Mouse (Mus musculus) mature B cell (primary cell): ENCODE data around the gene Spata20.

Source experiments
- in situ Hi-C: fragments of 300-500 bp; cut with MboI; formaldehyde crosslinking; loops from 2 replicates; pipeline ENCODE4 v1.14.3; 2019

The Spata20 gene

GRCm38 (mm10) chr11:94451091-94451773 is 34.7 kb downstream of the Spata20 start:
- in situ Hi-C loops: no loop called here

- in situ Hi-C loops: no loop called here
These were observed 36.1 kb downstream of the Spata20 start for GRCm38 (mm10) chr11:94449886-94450285.

GRCm38 (mm10) chr11:94449239-94449638 is 36.7 kb downstream of the Spata20 start:
- in situ Hi-C loops: no loop called here

- in situ Hi-C loops: no loop called here
These were observed 39.0 kb downstream of the Spata20 start for GRCm38 (mm10) chr11:94447017-94447416.

DNA sequence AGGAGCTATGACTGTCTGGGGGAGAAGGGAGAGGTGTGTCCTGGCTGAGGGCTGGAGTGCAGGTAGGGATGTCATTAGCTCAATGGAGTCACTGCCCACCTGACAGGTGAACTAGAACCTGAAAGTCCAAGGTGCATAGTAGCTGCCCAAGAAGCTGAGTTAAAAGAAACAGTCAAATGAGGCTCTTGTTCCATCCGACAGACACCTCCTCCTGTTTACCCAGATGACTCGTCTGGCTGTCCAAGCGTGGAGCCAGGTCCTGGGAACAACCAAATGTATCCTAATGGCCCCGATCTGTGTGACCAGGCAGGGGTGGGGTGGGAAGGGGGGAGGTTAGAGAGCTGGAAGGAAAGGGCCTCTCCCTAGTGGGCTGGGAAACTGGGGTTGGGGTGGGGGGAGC is 40.7 kb downstream of the Spata20 start:
- in situ Hi-C loops: no loop called here

- in situ Hi-C loops: no loop called here
These were observed 41.1 kb downstream of the Spata20 start for GRCm38 (mm10) chr11:94444829-94445228.

- in situ Hi-C loops: no loop called here
These were observed 44.2 kb downstream of the Spata20 start for GRCm38 (mm10) chr11:94441752-94442151.

DNA sequence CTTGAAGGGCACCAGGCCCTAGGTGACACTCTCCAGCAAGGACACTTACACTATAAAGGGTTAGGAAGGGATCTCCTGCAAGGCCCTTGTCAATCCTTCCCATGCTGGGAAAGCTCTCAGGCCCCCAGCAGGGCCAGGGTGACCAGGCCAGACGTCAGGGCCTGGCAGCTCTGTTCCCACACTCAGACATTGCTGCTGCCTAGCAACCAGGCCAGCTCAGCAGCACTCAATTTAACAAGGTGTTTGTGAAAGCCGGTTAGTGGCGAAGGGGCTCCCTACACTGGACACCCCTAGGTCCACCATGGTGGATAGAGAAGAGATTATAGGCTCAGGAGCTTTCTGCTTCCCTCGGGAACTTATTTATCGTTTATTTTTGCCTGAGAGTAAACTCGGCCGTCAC is 44.9 kb downstream of the Spata20 start:
- in situ Hi-C loops: no loop called here

DNA sequence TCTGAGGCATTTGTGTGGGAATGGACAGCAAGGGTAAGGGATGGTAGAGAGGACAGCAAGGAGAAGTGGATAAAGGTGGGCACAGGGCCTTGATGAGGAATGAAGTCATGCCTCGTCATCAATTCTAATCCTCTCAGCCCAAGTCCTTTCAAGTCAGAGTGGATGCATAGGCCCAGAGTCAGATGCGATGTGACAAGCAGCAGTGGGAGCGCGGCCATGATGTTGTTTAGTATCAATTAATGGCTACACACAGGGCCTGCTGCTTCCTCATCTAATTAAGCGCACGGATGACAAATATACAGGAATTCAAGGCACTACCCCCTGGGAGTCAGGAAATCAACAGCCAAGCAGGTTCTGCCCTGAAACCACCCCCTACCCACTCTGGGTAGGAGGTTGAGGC is 45.6 kb downstream of the Spata20 start:
- in situ Hi-C loops: no loop called here

- in situ Hi-C loops: no loop called here
These were observed 56.8 kb downstream of the Spata20 start for GRCm38 (mm10) chr11:94429011-94429651.
